Mouse (Mus musculus): ENCODE measurements at regions not wholly inside any gene's neighbourhood (a gene's known extent, or its start where the extent isn't known, plus 50 kb on each side); places are given as distances from the start of the nearest gene placed in this dataset.

DNA sequence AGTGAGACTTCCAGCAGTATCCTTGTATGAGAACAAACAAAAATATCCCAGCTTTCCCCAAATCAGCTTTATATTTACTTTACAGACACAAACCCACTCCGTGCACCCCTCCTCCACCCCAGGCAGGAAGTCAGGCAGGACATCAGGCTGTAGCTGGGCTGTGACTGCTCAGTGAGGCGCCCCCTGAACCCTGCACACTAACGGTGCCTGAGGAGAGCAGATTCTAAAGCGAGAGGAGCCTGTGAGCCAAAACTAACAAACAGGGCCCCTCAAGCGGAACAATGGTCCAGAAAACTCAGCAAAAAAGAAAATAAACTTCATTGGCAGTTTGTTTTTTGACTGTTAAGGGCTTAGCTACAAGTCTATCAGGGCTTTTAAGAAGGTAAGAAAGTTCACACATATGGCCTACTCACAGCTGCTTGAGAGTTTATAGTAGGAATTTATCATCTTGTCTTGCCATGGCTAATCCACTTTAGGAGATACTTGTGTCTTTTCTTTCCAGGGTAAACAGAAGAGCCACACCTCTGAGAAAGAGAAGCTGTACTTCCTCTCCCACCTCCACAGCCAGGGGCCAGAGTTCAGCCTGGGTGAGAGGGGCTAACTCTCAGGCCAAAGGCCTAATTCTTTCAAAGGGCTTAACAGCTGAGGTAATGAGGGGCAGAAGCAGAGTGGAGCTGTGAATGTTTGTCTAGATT lies 1628.2 kb downstream of the 4930444P10Rik start:
- Histone ChIP-seq H3K27ac (ENCODE audit: low read depth, low read length) (no peak overlapping the region), H3K27me3 (ENCODE audit: control insufficient read depth, insufficient read depth, low read length) (no peaks in the 10 kb centered on the region), H3K4me1 (ENCODE audit: control insufficient read depth, insufficient read depth, low read length) (no peaks in the 10 kb centered on the region), H3K9ac (ENCODE audit: low read length) (no peak overlapping the region), H3K9me3 (ENCODE audit: control insufficient read depth, low read length) (no peaks in the 10 kb centered on the region), H3K4me2 (ENCODE audit: low read depth) (no peak overlapping the region), H3K4me3 (ENCODE audit: low read depth, low read length) (no peak overlapping the region), H3K36me3 (ENCODE audit: control insufficient read depth, insufficient read depth, low read length) (no peaks in the 10 kb centered on the region)
- ATAC-seq (ENCODE audit: insufficient read depth, low FRiP score, low TSS enrichment) (no peak), DNase-seq (ENCODE audit: low spot score) (peak; percentile 29)
- 13% methylated on average over 5 of the region's 5 CpGs for WGBS

DNA sequence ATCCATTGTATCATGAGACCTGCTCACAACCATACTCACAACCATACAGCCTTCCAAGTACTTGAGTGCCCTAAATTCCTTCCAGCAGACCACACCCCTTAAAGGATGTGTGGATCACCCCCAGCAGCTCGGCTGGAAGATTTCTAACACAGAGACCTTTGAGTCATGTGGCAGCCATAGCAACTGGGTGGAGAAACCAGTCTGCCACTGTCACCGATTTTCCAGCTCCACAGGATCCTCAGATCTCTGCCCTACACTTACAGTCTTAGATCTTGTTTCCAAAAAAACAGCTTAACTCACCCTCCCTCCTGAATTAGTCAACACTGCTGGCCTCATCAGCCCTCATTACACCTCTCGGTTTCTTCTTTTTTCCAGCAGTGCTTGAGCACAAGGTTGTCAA lies 1630.6 kb downstream of the 4930444P10Rik start:
- ATAC-seq (ENCODE audit: insufficient read depth, low FRiP score, low TSS enrichment), result no peak
- WGBS, result 26% methylated on average over 3 of the region's 3 CpGs
- no peaks in the 10 kb centered on the region for H3K9me3 ChIP-seq (ENCODE audit: control insufficient read depth, low read length)
- no peaks in the 10 kb centered on the region for H3K4me1 ChIP-seq (ENCODE audit: control insufficient read depth, insufficient read depth, low read length)
- no peaks in the 10 kb centered on the region for H3K27me3 ChIP-seq (ENCODE audit: control insufficient read depth, insufficient read depth, low read length)
- H3K36me3 ChIP-seq (ENCODE audit: control insufficient read depth, insufficient read depth, low read length), result no peaks in the 10 kb centered on the region
- no peak overlapping the region for H3K9ac ChIP-seq (ENCODE audit: low read length)
- H3K4me2 ChIP-seq (ENCODE audit: low read depth), result no peak overlapping the region
- no peak overlapping the region for H3K4me3 ChIP-seq (ENCODE audit: low read depth, low read length)
- DNase-seq (ENCODE audit: low spot score), result no peak
- H3K27ac ChIP-seq (ENCODE audit: low read depth, low read length), result no peak overlapping the region

DNA sequence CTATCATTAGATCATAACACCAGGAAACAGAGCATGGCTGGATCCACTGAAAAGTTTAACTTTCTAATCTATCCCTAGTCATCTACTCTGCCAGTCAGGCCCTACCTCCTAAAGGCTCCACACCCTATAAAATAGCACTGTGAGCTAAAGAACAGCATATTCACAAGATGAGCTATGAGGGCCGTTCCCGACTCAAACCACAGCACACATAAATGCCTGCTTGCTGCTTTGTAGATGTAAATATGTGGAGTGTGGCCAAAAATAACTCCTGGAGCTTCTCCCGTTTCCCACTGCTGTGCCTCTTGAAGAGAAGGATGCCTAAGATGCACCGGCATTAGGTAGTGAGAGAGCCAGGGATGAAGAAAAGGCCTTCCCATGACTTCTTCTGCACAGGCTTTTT lies 1632.3 kb downstream of the 4930444P10Rik start:
- no peak overlapping the region for H3K4me2 ChIP-seq (ENCODE audit: low read depth)
- no peaks in the 10 kb centered on the region for H3K9me3 ChIP-seq (ENCODE audit: control insufficient read depth, low read length)
- DNase-seq (ENCODE audit: low spot score) (no peak), ATAC-seq (ENCODE audit: insufficient read depth, low FRiP score, low TSS enrichment) (no peak)
- H3K27ac ChIP-seq (ENCODE audit: low read depth, low read length), result no peak overlapping the region
- H3K27me3 ChIP-seq (ENCODE audit: control insufficient read depth, insufficient read depth, low read length), result no peaks in the 10 kb centered on the region
- H3K4me1 ChIP-seq (ENCODE audit: control insufficient read depth, insufficient read depth, low read length), result peaks cover 4% of the 10 kb centered on the region; the same call in 1 of the 2 replicates
- H3K4me3 ChIP-seq (ENCODE audit: low read depth, low read length), result no peak overlapping the region
- H3K9ac ChIP-seq (ENCODE audit: low read length), result no peak overlapping the region
- 81% methylated on average over 4 of the region's 4 CpGs for whole genome bisulfite sequencing
- H3K36me3 ChIP-seq (ENCODE audit: control insufficient read depth, insufficient read depth, low read length), result no peaks in the 10 kb centered on the region

DNA sequence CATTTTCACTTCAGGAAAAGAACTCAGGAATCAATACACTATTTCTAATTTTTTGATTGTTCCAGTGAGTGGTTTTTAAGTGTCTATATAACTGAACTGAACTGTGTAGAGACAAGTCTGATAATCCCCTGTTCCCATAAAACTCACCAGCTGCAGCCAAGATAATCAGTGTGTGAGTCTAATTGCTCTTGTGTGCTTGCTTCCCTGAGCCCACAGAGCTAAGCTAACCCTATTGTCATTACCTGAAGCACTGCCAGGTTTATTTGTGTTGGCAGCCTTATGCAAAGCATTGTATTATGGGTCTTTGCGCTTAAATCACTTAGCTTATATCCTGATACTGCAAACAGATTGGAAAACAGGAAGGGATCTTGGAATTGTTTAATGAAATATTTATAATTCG lies 1663.8 kb downstream of the 4930444P10Rik start:
- no peaks in the 10 kb centered on the region for H3K4me1 ChIP-seq (ENCODE audit: control insufficient read depth, insufficient read depth, low read length)
- no peak overlapping the region for H3K27ac ChIP-seq (ENCODE audit: low read depth, low read length)
- H3K4me3 ChIP-seq (ENCODE audit: low read depth, low read length), result no peak overlapping the region
- 85% methylated on average over 2 of the region's 2 CpGs for WGBS
- no peaks in the 10 kb centered on the region for H3K27me3 ChIP-seq (ENCODE audit: control insufficient read depth, insufficient read depth, low read length)
- no peaks in the 10 kb centered on the region for H3K36me3 ChIP-seq (ENCODE audit: control insufficient read depth, insufficient read depth, low read length)
- H3K9ac ChIP-seq (ENCODE audit: low read length), result no peak overlapping the region
- no peaks in the 10 kb centered on the region for H3K9me3 ChIP-seq (ENCODE audit: control insufficient read depth, low read length)
- ATAC-seq (ENCODE audit: insufficient read depth, low FRiP score, low TSS enrichment) (no peak), DNase-seq (ENCODE audit: low spot score) (no peak)
- no peak overlapping the region for H3K4me2 ChIP-seq (ENCODE audit: low read depth)

DNA sequence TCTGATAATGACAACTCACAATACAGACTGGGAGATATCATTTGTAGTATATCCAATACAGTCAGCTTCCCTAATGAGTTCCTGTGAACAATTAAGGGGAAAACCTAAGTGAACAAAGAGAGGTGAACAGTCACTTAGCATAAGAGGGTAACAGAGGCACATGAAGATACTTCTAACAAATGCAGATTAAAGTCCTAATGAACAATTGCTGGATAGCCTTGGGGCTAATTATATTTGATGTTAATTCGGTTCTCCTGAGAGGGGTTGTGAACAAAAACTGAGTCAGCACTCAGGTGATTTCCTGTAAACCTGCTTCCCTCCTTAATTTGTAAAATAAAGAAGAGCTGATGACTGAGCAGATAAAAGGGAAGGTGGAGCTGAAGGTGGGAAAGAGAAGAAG lies 1672.1 kb downstream of the 4930444P10Rik start:
- Histone ChIP-seq H3K4me3 (ENCODE audit: low read depth, low read length) (no peak overlapping the region), H3K27ac (ENCODE audit: low read depth, low read length) (no peak overlapping the region), H3K9me3 (ENCODE audit: control insufficient read depth, low read length) (no peaks in the 10 kb centered on the region), H3K36me3 (ENCODE audit: control insufficient read depth, insufficient read depth, low read length) (no peaks in the 10 kb centered on the region), H3K4me1 (ENCODE audit: control insufficient read depth, insufficient read depth, low read length) (no peaks in the 10 kb centered on the region), H3K4me2 (ENCODE audit: low read depth) (no peak overlapping the region), H3K27me3 (ENCODE audit: control insufficient read depth, insufficient read depth, low read length) (no peaks in the 10 kb centered on the region), H3K9ac (ENCODE audit: low read length) (no peak overlapping the region)
- ATAC-seq (ENCODE audit: insufficient read depth, low FRiP score, low TSS enrichment) (no peak), DNase-seq (ENCODE audit: low spot score) (no peak)
- WGBS, result 69% methylated on average over 1 of the region's 1 CpGs

DNA sequence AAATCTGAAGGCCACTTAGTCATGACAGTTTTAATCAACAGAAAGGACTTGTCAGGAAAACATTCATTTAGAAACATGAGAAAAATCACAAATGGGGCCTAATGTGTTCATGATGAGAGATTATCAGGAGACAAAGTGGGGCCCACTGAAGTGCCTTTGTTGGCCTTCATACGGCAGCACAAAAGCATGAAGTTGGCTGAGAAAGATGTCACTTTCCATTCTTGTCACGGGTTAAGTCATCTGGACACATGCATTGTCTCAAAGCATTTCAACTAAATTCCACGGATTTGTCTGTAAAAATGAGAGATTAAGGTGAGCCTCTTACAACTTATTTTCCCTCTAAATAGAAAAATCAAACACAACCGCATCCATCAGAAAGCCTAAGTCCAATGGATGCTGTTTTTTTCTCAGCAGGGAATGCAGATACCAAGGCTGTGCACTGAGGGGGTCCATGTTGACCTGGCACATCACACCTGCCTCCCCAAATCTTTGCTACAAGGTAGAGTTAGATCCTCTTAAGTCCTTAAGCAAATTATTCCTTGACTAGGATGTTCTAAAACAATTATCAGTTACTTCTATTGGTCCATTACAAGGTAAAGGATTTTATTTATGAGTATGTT lies 1679.2 kb downstream of the 4930444P10Rik start:
- H3K27me3 ChIP-seq (ENCODE audit: control insufficient read depth, insufficient read depth, low read length), result no peaks in the 10 kb centered on the region

DNA sequence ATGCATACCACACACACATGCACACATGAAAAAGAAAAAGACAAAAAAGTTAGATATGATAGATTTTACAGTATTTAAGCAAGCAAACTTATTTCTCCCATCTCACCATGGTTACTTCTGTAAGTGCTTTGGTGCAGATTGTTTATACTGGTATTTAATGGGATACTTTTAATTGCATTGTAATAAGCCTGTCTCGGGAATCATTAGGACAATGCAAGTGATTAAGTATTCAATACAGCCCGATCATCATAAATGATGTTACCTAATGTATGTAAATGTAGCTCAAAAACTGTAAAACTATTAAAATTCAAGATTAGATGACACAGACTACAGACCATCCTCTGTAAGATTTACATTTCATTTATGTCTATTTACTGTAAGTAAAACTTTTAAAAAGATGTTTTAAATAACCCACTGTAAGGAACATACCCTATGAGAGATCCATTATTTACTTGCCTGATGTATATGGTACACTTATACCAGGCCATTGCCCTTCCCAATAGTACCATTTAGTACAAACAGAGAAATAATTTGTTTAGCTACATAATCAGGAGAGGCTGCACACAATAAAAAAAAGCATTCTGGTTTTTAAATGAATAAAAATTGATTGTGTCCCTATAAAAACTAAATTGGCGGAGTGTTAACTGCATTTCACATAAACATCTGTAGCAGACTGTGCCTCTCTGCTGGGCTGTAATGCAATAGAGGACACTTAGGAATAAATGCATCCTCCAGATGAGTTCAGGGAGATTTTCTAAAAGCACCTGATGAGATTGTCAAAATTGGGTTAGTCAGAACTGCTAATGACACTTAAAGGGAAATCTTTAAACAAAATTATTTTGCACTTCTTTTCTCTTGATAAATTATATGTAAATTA lies 1722.9 kb downstream of the 4930444P10Rik start:
- no peak overlapping the region for H3K4me2 ChIP-seq (ENCODE audit: low read depth)
- no peak for ATAC-seq (ENCODE audit: insufficient read depth, low FRiP score, low TSS enrichment)
- WGBS, result 88% methylated on average over 3 of the region's 3 CpGs

More for the DNA sequence above, 1679.2 kb downstream of the 4930444P10Rik start:
- Histone ChIP-seq H3K4me1 (ENCODE audit: control insufficient read depth, insufficient read depth, low read length) (no peaks in the 10 kb centered on the region), H3K9me3 (ENCODE audit: control insufficient read depth, low read length) (no peaks in the 10 kb centered on the region), H3K9ac (ENCODE audit: low read length) (no peak overlapping the region), H3K27ac (ENCODE audit: low read depth, low read length) (no peak overlapping the region), H3K4me3 (ENCODE audit: low read depth, low read length) (no peak overlapping the region), H3K4me2 (ENCODE audit: low read depth) (no peak overlapping the region), H3K36me3 (ENCODE audit: control insufficient read depth, insufficient read depth, low read length) (no peaks in the 10 kb centered on the region)
- no peak for ATAC-seq (ENCODE audit: insufficient read depth, low FRiP score, low TSS enrichment)
- 85% methylated on average over 4 of the region's 4 CpGs for WGBS
- no peak for DNase-seq (ENCODE audit: low spot score)

DNA sequence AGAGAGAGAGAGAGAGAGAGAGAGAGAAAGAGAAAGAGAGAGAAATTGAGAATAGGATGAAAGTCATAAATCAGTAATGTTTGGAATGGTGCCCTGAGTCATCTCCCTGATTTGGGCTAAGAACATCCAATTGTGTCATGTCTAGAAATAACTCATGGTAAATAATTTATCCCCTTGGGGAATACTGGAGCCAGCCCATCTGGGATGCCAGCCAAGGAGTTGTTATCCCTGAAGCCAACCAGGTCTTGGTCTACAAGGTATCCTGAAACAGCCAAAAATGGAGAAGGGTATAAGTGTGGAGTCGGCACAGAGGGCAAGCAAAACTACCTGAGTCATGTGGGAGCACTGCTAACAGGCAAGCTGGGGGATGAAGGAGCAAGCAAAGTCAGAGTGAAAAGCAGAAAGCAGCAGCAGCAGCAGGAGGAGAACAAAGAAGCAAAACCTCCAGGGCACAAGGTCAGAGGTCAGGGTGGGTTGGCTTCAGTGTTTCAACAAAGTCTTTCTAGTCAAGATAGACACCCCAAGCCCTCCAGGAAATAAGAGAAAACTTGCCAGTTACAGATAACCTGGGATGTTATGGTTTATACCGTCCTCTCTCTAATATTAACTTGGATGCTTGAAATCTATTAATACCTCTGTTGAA lies 1733.0 kb downstream of the 4930444P10Rik start:
- ATAC-seq (ENCODE audit: insufficient read depth, low FRiP score, low TSS enrichment) (no peak), DNase-seq (ENCODE audit: low spot score) (no peak)
- no peak overlapping the region for H3K4me2 ChIP-seq (ENCODE audit: low read depth)
- WGBS, result 81% methylated on average over 2 of the region's 2 CpGs
- H3K4me3 ChIP-seq (ENCODE audit: low read depth, low read length), result no peak overlapping the region
- no peaks in the 10 kb centered on the region for H3K27me3 ChIP-seq (ENCODE audit: control insufficient read depth, insufficient read depth, low read length)
- no peaks in the 10 kb centered on the region for H3K4me1 ChIP-seq (ENCODE audit: control insufficient read depth, insufficient read depth, low read length)
- H3K36me3 ChIP-seq (ENCODE audit: control insufficient read depth, insufficient read depth, low read length), result no peaks in the 10 kb centered on the region
- no peak overlapping the region for H3K27ac ChIP-seq (ENCODE audit: low read depth, low read length)
- no peaks in the 10 kb centered on the region for H3K9me3 ChIP-seq (ENCODE audit: control insufficient read depth, low read length)
- H3K9ac ChIP-seq (ENCODE audit: low read length), result no peak overlapping the region

More for the DNA sequence above, 1722.9 kb downstream of the 4930444P10Rik start:
- Histone ChIP-seq H3K4me1 (ENCODE audit: control insufficient read depth, insufficient read depth, low read length) (no peaks in the 10 kb centered on the region), H3K36me3 (ENCODE audit: control insufficient read depth, insufficient read depth, low read length) (no peaks in the 10 kb centered on the region), H3K9me3 (ENCODE audit: control insufficient read depth, low read length) (no peaks in the 10 kb centered on the region), H3K27me3 (ENCODE audit: control insufficient read depth, insufficient read depth, low read length) (no peaks in the 10 kb centered on the region), H3K4me3 (ENCODE audit: low read depth, low read length) (no peak overlapping the region), H3K27ac (ENCODE audit: low read depth, low read length) (no peak overlapping the region), H3K9ac (ENCODE audit: low read length) (no peak overlapping the region)
- no peak for DNase-seq (ENCODE audit: low spot score)

All from neural tube, embryonic 11.5 days (tissue).